Mouse (Mus musculus) MEL-GATA-1-ER (cell line): ENCODE measurements around the gene Srgap2.

Experiments used
- DNase-seq: peaks from one replicate; pipeline ENCODE4 v3.0.0-alpha.2; 2012; ENCODE audit warnings: low read depth; ENCODE audit errors: extremely low read depth

Gene Srgap2

DNA sequence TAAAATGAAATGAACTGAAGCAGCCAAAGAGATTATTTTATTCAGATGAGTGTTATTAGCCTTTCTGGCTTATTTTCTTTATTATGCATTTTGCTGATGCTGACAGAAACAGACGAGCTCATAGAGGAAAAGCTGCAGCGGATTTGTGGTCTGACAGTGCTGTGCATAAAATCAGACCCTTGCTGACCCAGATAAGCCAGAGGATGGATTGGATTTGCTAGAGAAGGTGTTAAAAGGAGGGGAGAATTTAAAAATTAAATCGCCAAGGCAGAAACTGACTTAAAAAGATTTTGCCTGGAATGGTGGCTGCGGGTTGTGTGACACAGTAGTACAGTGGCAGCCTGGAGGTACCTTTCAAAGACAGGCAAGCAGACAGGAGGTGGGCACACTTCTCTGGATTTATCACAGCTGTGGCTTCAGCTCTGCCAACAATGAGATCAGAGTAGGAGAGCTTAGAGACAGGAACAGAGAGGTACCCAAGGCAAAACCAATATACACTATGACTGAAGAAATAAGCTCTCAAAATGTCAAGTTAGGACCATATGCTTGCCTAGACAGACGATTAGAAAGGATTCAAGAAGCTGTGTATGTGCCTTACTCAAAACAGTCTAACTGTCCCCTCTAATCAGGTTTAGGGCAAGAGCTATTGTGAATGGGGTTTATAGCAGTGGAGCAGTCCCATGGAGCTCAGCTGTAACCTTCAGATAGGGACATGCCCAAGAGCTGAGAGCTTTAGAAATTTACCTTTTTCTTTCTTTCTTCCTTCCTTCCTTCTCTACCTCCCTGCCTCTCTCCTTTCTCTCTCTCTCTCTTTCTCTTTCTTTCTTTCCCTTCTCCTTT, 109.1 kb downstream of the Srgap2 start:
- no peak for DNase-seq

GRCm38 (mm10) chr1:131417059-131417750, 109.9 kb downstream of the Srgap2 start:
- DNase-seq = no peak

- no peak for DNase-seq
These were observed 123.6 kb downstream of the Srgap2 start for GRCm38 (mm10) chr1:131403567-131403966.

DNA sequence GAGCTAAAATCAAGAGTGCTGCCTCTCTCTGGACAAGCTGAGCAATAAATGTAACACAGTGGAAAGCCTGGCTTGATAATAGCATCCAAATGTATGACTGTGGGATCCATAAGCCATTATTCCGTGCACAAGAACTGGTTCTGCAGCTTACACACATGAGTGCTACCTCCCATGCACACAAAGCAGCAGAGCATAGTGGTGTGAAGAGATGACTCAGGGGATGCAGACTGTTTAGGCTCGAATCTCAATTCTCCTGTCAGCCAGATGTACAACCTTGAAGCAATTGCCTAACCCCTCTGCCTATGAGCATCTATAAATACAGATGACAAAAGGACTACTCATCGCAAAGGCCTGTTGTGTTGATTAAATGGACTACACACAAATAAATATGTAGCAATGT, 126.3 kb downstream of the Srgap2 start:
- no peak for DNase-seq

- DNase-seq = no peak
These were observed 129.0 kb downstream of the Srgap2 start for GRCm38 (mm10) chr1:131398181-131398580.

DNA sequence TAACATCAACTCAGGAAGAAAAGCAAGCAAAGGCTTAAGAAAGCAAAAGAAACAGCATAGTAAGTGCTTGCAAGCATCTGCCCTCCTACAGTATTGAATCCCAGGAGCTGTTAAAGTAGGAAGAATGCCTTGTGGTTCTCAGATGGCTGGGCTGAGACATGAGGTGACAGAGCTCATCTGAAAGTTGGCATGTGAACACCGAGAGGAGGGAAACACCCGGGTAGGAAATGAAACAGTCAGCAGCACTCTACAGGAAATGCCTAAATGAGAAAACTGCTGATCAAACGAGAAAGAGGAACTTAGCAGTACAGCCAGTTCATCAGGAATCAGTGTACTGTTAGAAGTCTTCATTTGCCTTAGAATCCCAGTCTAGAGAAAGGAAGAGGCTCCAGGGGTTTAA, 142.7 kb downstream of the Srgap2 start:
- DNase-seq = peak; percentile 82

- DNase-seq = no peak
These were observed 145.0 kb downstream of the Srgap2 start for GRCm38 (mm10) chr1:131382184-131382583.

DNA sequence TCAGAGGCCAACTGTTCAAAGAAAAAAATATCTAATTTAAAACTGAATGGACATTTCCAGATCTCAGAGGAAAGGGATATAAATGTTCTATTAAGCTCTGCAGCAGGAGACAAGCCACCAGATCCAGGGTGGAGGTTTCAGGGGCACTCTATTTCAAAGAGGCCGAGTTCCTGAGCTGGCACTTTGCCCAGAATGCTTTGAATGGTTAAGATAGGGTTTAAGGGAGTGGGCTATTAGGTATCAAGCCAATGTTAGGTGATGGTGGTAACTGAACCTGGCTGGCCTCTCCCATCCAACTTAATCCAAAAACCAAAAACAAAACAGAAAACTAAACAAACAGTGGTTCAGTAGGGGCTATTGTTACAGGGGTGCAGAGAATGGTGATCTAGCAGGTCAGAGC, 146.9 kb downstream of the Srgap2 start:
- no peak for DNase-seq

DNA sequence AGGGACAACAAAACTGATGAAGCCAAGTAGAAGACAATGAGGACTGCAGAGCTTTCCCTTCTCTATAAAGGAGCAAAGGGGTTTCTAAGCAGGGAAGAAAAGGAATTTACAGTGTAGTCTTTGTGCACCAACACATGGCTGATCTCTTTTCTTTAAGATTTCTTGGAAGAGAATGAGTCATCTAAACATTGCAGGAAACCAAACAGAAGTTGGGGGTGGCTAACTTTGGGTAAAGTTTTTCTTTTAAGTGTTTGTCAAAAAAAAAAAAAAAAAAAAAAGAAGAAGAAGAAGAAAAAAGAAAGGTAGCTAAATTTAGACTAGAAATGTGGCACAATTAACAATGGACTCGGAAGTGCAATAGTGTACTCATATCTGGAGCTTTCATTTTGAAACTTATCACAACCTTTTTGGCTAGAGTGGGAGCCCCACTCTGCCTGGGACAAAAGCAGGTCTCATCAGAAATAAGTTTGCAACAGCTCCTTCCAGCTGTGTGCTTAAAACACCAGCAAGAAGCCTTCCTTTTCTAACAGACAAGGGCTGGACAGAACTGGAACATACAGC, 148.2 kb downstream of the Srgap2 start:
- DNase-seq = no peak

DNA sequence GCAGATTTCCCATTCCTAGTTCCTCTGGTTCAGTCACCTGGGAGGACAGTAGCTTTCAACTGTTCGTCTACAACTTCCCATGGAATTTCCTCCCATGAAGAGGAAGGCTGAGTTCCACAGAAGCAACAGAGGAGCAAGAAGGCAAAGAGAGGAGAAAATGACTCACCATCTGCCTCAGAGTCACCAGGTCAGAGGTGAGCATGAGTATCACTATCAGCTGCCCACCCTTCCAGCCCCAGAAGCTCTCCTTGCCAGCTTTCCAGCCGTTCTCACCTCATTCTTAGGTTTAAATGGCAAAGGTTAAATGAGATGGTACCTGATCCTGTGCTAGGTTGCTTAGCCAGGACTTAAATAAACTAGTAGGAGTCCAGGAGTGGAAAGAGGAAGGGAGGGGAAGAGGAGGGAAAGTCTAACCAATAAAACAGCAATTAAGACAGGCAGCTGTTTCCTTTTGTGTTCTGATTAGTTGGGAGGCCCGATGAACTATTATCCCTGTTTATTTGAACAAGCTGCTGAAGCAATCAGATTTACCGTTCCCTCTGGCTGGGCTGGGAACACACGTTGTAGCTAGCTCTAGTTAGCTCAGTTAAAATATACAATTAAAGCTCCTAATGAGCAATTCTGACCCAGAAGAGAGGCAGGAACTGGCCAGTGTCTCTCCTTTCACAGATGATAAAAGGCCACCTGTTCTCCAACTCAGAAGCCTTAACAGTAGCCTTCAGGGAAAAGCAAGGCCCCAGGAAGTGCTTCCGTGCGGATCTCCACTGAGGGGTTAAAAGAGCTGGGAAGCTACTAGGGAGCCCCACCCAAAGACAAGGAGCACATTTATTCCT, 148.9 kb downstream of the Srgap2 start:
- no peak for DNase-seq

DNA sequence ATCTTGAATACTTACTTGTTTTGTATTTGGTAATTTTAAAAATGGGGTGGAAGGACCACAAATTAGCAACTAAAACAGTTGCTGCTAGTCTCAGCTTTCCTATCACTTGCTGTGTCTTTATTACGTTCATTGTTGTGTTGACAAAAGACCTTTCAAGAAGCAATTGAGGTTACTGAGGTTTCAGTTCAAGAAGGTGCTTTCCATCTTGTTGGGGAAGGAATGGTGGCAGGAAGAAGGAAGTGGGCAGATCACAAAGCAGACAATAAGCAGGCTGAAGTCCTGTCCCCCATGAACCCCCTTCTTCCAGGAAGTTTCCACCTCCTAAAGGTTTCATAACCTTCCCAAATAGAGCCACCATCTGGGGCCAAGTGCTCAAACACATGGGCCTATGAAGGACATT, 161.3 kb downstream of the Srgap2 start:
- no peak for DNase-seq

- DNase-seq = no peak
These were observed 162.7 kb downstream of the Srgap2 start for GRCm38 (mm10) chr1:131364432-131364831.

DNA sequence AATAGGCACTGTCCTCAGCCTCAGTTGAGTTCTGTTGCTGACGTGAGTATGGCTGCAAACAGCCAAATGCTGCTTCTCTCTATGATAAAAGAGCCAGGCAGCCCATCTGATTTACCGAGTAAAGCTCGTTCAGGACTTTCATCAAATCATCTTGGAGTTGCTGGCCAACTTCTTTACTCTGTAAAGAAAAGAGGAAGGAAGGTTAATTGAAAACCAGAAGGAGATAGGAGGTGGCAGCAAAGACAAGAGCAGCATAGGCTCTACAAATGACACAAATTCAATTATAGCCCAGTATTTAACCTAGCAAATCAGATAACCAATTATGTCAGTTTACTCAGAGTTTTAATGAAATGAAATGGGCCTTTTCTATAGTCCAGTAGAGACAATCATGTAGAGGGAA, 163.3 kb downstream of the Srgap2 start:
- peak; percentile 74 for DNase-seq

DNA sequence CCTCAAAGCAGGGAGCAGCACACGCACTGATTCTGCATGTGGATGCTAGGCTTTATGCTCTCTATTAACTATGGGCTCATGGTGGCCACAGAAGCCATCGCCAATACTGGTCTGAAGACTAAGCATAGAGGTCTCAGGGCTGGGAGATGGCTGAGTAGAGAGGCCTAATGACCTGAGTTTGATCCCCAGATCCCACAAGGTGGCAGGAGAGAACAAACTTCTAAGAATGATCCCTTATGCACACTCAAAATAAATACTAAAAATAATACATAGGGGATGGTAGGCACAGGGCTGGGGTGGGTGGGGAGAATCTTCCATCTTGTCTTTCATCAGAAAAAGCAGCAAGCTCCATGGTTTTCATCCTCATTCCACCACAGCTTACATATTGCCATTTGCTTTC, 165.1 kb downstream of the Srgap2 start:
- no peak for DNase-seq

DNA sequence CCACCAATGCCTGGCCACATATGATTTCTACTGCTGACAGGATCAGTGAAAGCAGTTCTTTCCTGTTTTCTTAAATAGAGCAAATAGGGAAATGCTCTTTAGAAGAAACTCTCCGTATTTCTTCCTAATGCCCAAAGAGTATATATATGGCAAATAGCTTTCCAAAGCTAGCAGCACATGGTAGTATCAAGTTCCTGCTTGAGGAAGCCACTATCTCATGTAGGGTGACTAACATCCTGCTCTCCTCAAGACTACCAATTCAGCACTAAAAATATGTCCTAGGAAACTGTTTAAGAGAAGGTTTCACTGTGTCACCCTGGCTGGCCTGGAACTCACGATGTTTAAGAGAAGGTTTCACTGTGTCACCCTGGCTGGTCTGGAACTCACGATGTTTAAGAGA, 166.4 kb downstream of the Srgap2 start:
- DNase-seq = no peak

GRCm38 (mm10) chr1:131359609-131360008, 167.5 kb downstream of the Srgap2 start:
- no peak for DNase-seq

- peak; percentile 53 for DNase-seq
These were observed 169.9 kb downstream of the Srgap2 start for GRCm38 (mm10) chr1:131357213-131357612.

DNA sequence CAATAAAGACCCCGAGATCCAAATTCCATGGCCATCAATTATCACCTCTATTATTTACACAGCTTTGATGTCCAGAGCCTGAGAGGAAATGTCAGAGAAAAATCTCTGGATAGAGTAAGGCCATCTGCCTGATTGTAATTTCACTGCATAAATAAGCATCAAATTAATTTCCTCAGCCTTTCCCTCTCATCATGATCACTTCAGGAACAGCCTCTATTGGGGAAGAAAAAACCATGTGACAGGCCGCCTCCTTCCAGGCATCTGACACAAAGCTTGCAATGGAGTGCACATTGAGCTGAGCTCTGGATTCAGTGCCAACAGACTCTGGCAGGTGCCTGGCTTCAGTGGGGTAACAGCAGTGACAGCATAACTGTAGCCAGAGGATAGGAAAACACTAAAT, 175.7 kb downstream of the Srgap2 start:
- no peak for DNase-seq

DNA sequence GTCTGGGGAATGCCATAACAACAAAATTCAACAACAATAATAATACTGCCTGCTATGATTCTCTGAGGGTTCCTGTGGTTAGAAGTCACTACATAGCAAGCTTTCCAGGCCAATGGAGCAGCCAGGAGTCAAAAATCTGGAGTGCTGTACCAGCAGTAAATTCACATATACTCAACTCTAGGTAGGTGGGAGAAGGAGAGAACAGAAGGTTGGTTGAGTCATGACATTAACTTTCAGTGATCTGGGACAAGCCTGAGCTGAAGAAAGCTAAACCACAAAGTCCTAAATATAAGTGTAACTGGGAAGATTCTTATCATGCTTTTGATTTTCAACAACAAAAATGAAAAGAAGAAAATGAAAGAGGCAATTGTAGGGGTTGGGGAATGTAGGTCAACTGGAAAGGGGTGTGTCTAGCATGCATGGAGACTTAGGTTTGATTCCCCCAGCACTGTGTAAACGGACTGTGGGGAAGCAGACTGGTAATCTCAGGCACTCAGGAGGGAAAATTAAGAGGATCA, 177.1 kb downstream of the Srgap2 start:
- DNase-seq = no peak

DNA sequence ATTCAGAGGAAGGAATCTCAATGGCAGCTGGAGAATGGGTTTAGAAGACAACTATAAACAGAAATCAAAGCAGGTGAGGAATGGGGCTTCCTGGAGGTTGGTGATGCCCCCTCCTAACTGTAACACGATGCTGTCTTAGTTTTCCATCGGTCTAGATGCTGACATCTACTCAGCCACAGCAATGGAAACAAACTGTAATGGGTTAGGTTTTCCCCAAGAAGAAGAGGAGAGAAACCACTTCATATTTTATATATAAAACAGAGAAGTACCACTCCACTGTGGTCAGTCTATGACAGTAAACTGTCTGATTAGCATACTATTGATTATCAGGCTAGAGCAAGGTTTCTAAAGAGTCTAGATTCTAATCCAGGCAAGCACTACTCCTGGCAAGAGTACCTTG, 179.4 kb downstream of the Srgap2 start:
- no peak for DNase-seq

DNA sequence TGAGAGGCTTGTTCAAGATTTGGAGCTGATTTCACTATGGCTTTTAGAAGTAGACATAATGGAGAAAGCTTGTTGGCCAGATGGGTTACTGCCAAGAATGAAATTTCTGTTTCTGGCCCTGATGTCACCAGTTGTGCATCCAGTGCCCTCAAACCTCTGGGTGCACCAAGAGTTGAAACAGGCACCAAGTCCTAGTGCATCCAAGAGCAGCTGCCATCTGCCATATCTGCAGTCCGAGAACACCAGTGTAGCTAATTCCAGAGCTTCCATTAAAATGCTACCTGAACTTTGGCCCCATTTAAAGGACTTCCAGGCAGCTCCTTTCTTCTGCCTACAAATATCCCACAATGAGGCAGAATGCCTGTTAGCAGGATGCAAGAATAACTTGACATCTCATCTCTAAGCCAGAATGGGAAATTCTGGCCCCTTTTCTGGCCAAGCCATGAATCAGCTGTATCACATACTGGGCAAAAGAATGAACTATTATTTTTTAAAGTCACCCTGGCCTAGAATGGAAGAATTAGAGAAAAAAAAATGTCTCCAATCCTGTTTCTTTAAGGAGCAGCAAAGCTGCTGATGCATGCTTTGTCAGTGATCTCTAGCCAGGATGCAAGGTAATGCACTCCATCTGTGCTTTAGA, 180.1 kb downstream of the Srgap2 start:
- DNase-seq = no peak
